Mouse (Mus musculus) forebrain, embryonic 16.5 days (tissue): Measurements from ENCODE around the gene Gzmk. TPM values are rescaled to one million over a fixed set of nuclear protein-coding genes. Genes with fewer than 3 reads are reported as not detected.

Experiments used
- ATAC-seq: fragments of 200-750 bp; cut with Nextera tagmentation; 2 replicates; pipeline ENCODE4 v1.8.0; 2017; ENCODE audit warnings: mild to moderate bottlenecking, moderate library complexity
- H3K27ac ChIP-seq: fragments of 300-500 bp; sonication (generic); 2 replicates; pipeline ENCODE4 v1.5.1; 2014; ENCODE audit warnings: low read length, control low read depth
- H3K27me3 ChIP-seq: fragments of 300-500 bp; sonication (generic); replicated peaks from 2 replicates; pipeline ENCODE4 v1.6.1; 2014; ENCODE audit warnings: low read length; ENCODE audit not compliant: control insufficient read depth, insufficient read depth
- H3K36me3 ChIP-seq: fragments of 300-500 bp; sonication (generic); 2 replicates; pipeline ENCODE4 v1.6.1; 2014; ENCODE audit not compliant: control insufficient read depth, insufficient read depth
- H3K4me1 ChIP-seq: fragments of 300-500 bp; sonication (generic); replicated peaks from 2 replicates; pipeline ENCODE4 v1.6.1; 2014; ENCODE audit warnings: low read length; ENCODE audit not compliant: control insufficient read depth, insufficient read depth
- H3K4me2 ChIP-seq: fragments of 300-500 bp; sonication (generic); 2 replicates; pipeline ENCODE4 v1.6.1; 2014; ENCODE audit warnings: mild to moderate bottlenecking, low read length, control low read depth
- H3K4me3 ChIP-seq: fragments of 300-500 bp; sonication (generic); replicated peaks from 2 replicates; pipeline ENCODE4 v1.5.1; 2014; ENCODE audit warnings: mild to moderate bottlenecking, low read length, control low read depth
- H3K9ac ChIP-seq: fragments of 300-500 bp; sonication (generic); replicated peaks from 2 replicates; pipeline ENCODE4 v1.6.1; 2014; ENCODE audit warnings: low read depth, low read length, control low read depth
- H3K9me3 ChIP-seq: fragments of 300-500 bp; sonication (generic); 2 replicates; pipeline ENCODE4 v1.6.1; 2016; ENCODE audit warnings: low read length; ENCODE audit not compliant: control insufficient read depth
- WGBS: fragments of 180-500 bp; shearing (Covaris S2); extraction: QIAGEN DNeasy Blood & Tissue Kit; methylation state at CpG from one replicate; pipeline ENCODE4 v1.1.7; 2014; 5-methylcytosine and 5-hydroxymethylcytosine counted together
- polyA plus RNA-seq: library from polyadenylated mRNA; unstranded; fragments of >200 nt; fragmentation: Nextera tagmentation; extraction: Ambion mirVana; gene quantifications from 2 replicates; pipeline ENCODE4 v1.2.1, GENCODE M21; 2015

Gene Gzmk
- polyA plus RNA-seq, 1 experiment from 2014 or later = 0.16 TPM

- H3K4me2 ChIP-seq = no peak overlapping the region
- no peak overlapping the region for H3K27ac ChIP-seq
- ATAC-seq = peak; percentile 73
- WGBS = 70% methylated on average over 1 of the region's 1 CpGs
- H3K9ac ChIP-seq = no peak overlapping the region
- no peaks in the 10 kb centered on the region for H3K4me1 ChIP-seq
- no peak overlapping the region for H3K4me3 ChIP-seq
- no peaks in the 10 kb centered on the region for H3K27me3 ChIP-seq
- H3K36me3 ChIP-seq = no peaks in the 10 kb centered on the region
- no peaks in the 10 kb centered on the region for H3K9me3 ChIP-seq
These were observed 95.7 kb downstream of the Gzmk start for GRCm38 (mm10) chr13:113129974-113130373.

Other genes with a start within 250 kb of the Gzmk start
- gene Ccno, start 238.1 kb downstream of the Gzmk start, polyA plus RNA-seq = 0.51 and 1.4 TPM in 2 replicates
- 0.20 and 0.66 TPM in 2 replicates for gene Mcidas, start 232.1 kb downstream of the Gzmk start, polyA plus RNA-seq
- gene Cdc20b, start 190.8 kb downstream of the Gzmk start, polyA plus RNA-seq = 0.33 TPM in 1 of 2 replicates, not detected in the other
- 39.0 and 44.8 TPM in 2 replicates for gene Gpx8, start 179.5 kb downstream of the Gzmk start, polyA plus RNA-seq
- gene Gzma, start 124.9 kb downstream of the Gzmk start, polyA plus RNA-seq = 0.29 TPM in 1 of 2 replicates, not detected in the other
- gene Esm1, start 16.2 kb downstream of the Gzmk start, polyA plus RNA-seq = 0.84 and 1.2 TPM in 2 replicates
- gene BC067074, start 67.3 kb upstream of the Gzmk start, polyA plus RNA-seq = 0.60 and 0.73 TPM in 2 replicates